17 mouse cellular contexts compared by ENCODE assay signal in genomic region chr8:28594606-28595005, GRCm38 (mm10).
A peak's percentile ranks its signal among the peaks of the same experiment; 100 is the strongest.
DNase-seq lines count a peak whose midpoint lies in the region; ATAC-seq and TF ChIP-seq lines count a peak whose summit lies in the region.
"Had no signal": no experiment of that assay in that cellular context is flagged by ENCODE, and none has a peak within 500 bp of the region (broad histone marks: within the 10 kb centered on the region; RNA-seq: fewer than 3 reads in every experiment).

No protein-coding gene starts in this region.

- TF ChIP-seq EP300 in lung, postnatal 0 days (IDR thresholded peaks at IDR 0.05), result no peak

- intact Hi-C loops in left cerebral cortex, adult 2 months (cut with DNase I), result loop anchor here (5.0 kb wide), 1 partner anchor 38 kb away; no protein-coding TSS in a partner anchor

- H3K4me2 ChIP-seq in lung, postnatal 0 days (replicated peaks; ENCODE audit: low read depth, low read length), result peak overlapping the region; percentile 30
- H3K4me2 ChIP-seq in heart, embryonic 12.5 days, result peak overlapping the region; percentile 48
- H3K4me2 ChIP-seq: forebrain, embryonic 13.5 days; liver, embryonic 12.5 days; midbrain, embryonic 12.5 days; neural tube, embryonic 15.5 days had no signal

- TF ChIP-seq POLR2A in kidney, adult 2 months (IDR thresholded peaks at IDR 0.05; ENCODE audit: low read depth, low read length), result no peak
- no peak for TF ChIP-seq POLR2A in lung, adult 2 months (IDR thresholded peaks at IDR 0.05; ENCODE audit: borderline replicate concordance, extremely low read depth, low read depth, low read length)

- H3K9me3 ChIP-seq in lung, postnatal 0 days (ENCODE audit: low read length), result no peaks in the 10 kb centered on the region
- no peaks in the 10 kb centered on the region for H3K9me3 ChIP-seq in heart, embryonic 12.5 days (replicated peaks)
- H3K9me3 ChIP-seq: forebrain, embryonic 13.5 days; liver, embryonic 12.5 days; midbrain, embryonic 12.5 days; neural tube, embryonic 15.5 days had no signal

- peak; percentile 21 for DNase-seq in kidney, adult 2 months
- DNase-seq in kidney, postnatal 10 days, result no peak
- DNase-seq in lung, postnatal 0 days (ENCODE audit: low spot score), result no peak
- no peak for DNase-seq in lung, adult 2 months
- peak; percentile 5 for DNase-seq in heart, postnatal 4 days
- no peak for DNase-seq in left cerebral cortex, adult 2 months (ENCODE audit: extremely low spot score in 1 of 2, low spot score in 2 of 2)
- no peak for DNase-seq in thymus, postnatal 14 days
- DNase-seq: cerebellum, adult 9-10 months; gastrocnemius, postnatal 36 days; left cerebral cortex, postnatal 4 days had no signal

- no peak overlapping the region for H3K9ac ChIP-seq in lung, postnatal 0 days (replicated peaks; ENCODE audit: low read depth)
- H3K9ac ChIP-seq in heart, embryonic 12.5 days, result no peak overlapping the region
- H3K9ac ChIP-seq: forebrain, embryonic 13.5 days; liver, embryonic 12.5 days; midbrain, embryonic 12.5 days; neural tube, embryonic 15.5 days had no signal

- no peak for TF ChIP-seq CTCF in kidney, adult 2 months (conservative IDR thresholded peaks at IDR 0.05; ENCODE audit: insufficient read depth, insufficient read length, low read depth, low read length)
- no peak for TF ChIP-seq CTCF in lung, postnatal 0 days (IDR thresholded peaks at IDR 0.05)
- no peak for TF ChIP-seq CTCF in lung, adult 2 months (IDR thresholded peaks at IDR 0.05; ENCODE audit: insufficient read depth, low read length)
- TF ChIP-seq CTCF in left cerebral cortex, adult 2 months (IDR thresholded peaks at IDR 0.05), result no peak

- no peaks in the 10 kb centered on the region for H3K36me3 ChIP-seq in kidney, adult 2 months (ENCODE audit: control insufficient read depth, insufficient read depth, low read length)
- H3K36me3 ChIP-seq in lung, postnatal 0 days (ENCODE audit: insufficient read depth, low read length), result no peaks in the 10 kb centered on the region
- no peaks in the 10 kb centered on the region for H3K36me3 ChIP-seq in heart, embryonic 12.5 days
- H3K36me3 ChIP-seq: liver, embryonic 12.5 days; midbrain, embryonic 12.5 days; neural tube, embryonic 15.5 days had no signal

- no peaks in the 10 kb centered on the region for H3K4me1 ChIP-seq in kidney, adult 2 months (ENCODE audit: control insufficient read depth, insufficient read depth, low read length)
- H3K4me1 ChIP-seq in lung, postnatal 0 days (ENCODE audit: insufficient read depth, low read depth, low read length), result no peaks in the 10 kb centered on the region
- no peaks in the 10 kb centered on the region for H3K4me1 ChIP-seq in lung, adult 2 months (ENCODE audit: control insufficient read depth, insufficient read depth, low read length)
- H3K4me1 ChIP-seq in heart, embryonic 12.5 days (replicated peaks), result peaks cover 20% of the 10 kb centered on the region
- H3K4me1 ChIP-seq: liver, embryonic 12.5 days; midbrain, embryonic 12.5 days; neural tube, embryonic 15.5 days had no signal

- WGBS in kidney, adult 2 months, result 15% methylated on average over 8 of the region's 8 CpGs
- 35% methylated on average over 7 of the region's 8 CpGs for WGBS in lung, postnatal 0 days
- WGBS in lung, adult 2 months, result 28% methylated on average over 8 of the region's 8 CpGs
- 29% methylated on average over 8 of the region's 8 CpGs for WGBS in heart, embryonic 12.5 days

- no peaks in the 10 kb centered on the region for H3K27me3 ChIP-seq in kidney, adult 2 months (replicated peaks; ENCODE audit: control insufficient read depth, insufficient read depth, low read length)
- no peaks in the 10 kb centered on the region for H3K27me3 ChIP-seq in lung, postnatal 0 days (replicated peaks; ENCODE audit: insufficient read depth, low read length)
- H3K27me3 ChIP-seq in heart, embryonic 12.5 days (replicated peaks), result no peaks in the 10 kb centered on the region
- H3K27me3 ChIP-seq: forebrain, embryonic 13.5 days; liver, embryonic 12.5 days; midbrain, embryonic 12.5 days; neural tube, embryonic 15.5 days had no signal

- peak; percentile 52; the same call in 1 of the 2 replicates for ATAC-seq in lung, postnatal 0 days
- no peak for ATAC-seq in heart, embryonic 12.5 days (ENCODE audit: insufficient number of reproducible peaks, low FRiP score)
- ATAC-seq: forebrain, embryonic 13.5 days; liver, embryonic 12.5 days had no signal

- no peak overlapping the region for H3K4me3 ChIP-seq in kidney, adult 2 months (ENCODE audit: insufficient read depth, low read depth, low read length)
- no peak overlapping the region for H3K4me3 ChIP-seq in lung, postnatal 0 days (ENCODE audit: low read depth, low read length)
- H3K4me3 ChIP-seq in lung, adult 2 months (replicated peaks; ENCODE audit: extremely low read depth, low read depth, low read length), result no peak overlapping the region
- no peak overlapping the region for H3K4me3 ChIP-seq in heart, embryonic 12.5 days
- no peak overlapping the region for H3K4me3 ChIP-seq in left cerebral cortex, adult 2 months
- H3K4me3 ChIP-seq: forebrain, embryonic 13.5 days; liver, embryonic 12.5 days; midbrain, embryonic 12.5 days; myocyte; neural tube, embryonic 15.5 days had no signal

- H3K27ac ChIP-seq in kidney, adult 2 months (ENCODE audit: insufficient read depth, low read depth, low read length), result no peak overlapping the region
- H3K27ac ChIP-seq in lung, postnatal 0 days (ENCODE audit: low read length), result no peak overlapping the region
- peak overlapping the region; percentile 82; the same call in 1 of the 2 replicates for H3K27ac ChIP-seq in heart, embryonic 12.5 days (ENCODE audit: poor library complexity, severe bottlenecking)
- H3K27ac ChIP-seq in left cerebral cortex, adult 2 months, result no peak overlapping the region
- H3K27ac ChIP-seq: liver, embryonic 12.5 days; macrophage; midbrain, embryonic 12.5 days; neural tube, embryonic 15.5 days had no signal

Comparison
In these comparisons a context has a peak if more than half of its experiments do, and no peak if none do; other contexts are left out.
1. DNase-seq: peak in kidney, adult 2 months (single experiment) and heart, postnatal 4 days (single experiment); none in kidney, postnatal 10 days (single experiment), lung, postnatal 0 days (single experiment), lung, adult 2 months (single experiment), left cerebral cortex, adult 2 months (0 of 2) and thymus, postnatal 14 days (single experiment).